Mouse (Mus musculus) embryonic fibroblast, embryonic 13.5 days (primary cell): ENCODE measurements around the gene Prr18.

Source experiments
- CTCF ChIP-seq: IDR thresholded peaks from 2 replicates; pipeline ENCODE4 v1.5.1; 2011; ENCODE audit warnings: mild to moderate bottlenecking, control low read depth, low read length, moderate library complexity, borderline replicate concordance; ENCODE audit not compliant: insufficient read depth
- POLR2A ChIP-seq: IDR thresholded peaks from 2 replicates; pipeline ENCODE4 v1.6.1; 2011; ENCODE audit warnings: low read depth, mild to moderate bottlenecking, control low read depth, low read length, moderate library complexity

DNA sequence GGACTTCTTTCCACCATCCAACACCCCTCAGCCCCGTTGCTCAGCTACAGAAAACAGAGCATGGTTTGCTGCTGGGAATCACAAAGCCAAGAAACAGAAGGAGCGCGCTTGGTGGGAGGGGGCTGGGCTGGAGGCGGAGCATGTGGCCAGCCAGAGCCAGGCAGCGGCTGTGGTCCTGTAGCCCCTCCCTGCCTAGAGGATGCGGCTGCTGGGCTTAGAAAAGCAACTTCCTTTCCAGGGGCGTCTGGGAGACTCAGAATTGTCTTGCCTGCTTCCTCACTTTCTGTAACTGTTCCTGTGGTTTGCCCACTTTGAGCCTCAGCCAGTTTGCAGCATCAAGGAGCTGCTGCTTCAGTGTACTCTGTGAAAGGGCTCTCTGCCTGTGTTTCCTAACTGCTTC lies 34.6 kb downstream of the Prr18 start:
- TF ChIP-seq CTCF (no peak), POLR2A (peak; percentile 56; the same call in 1 of the 2 replicates)
